Mouse (Mus musculus) liver, embryonic 16.5 days (tissue): ENCODE results near the gene Gm4744. TPM values are rescaled to one million over a fixed set of nuclear protein-coding genes. Genes with fewer than 3 reads are reported as not detected.
"Not testable (repeated sequence)": the region's sequence is repeated elsewhere in the genome, so short reads cannot be mapped to it uniquely, and the experiment has no call there.

Experiments used
- ATAC-seq: fragments of 200-750 bp; cut with Nextera tagmentation; 2 replicates; pipeline ENCODE4 v1.8.0; 2017; ENCODE audit warnings: low read depth, mild to moderate bottlenecking, moderate number of reproducible peaks, moderate library complexity
- H3K27ac ChIP-seq: fragments of 300-500 bp; sonication (generic); 2 replicates; pipeline ENCODE4 v1.5.1; 2014; ENCODE audit warnings: mild to moderate bottlenecking, low read length
- H3K27me3 ChIP-seq: fragments of 300-500 bp; sonication (generic); 2 replicates; pipeline ENCODE4 v1.6.1; 2014; ENCODE audit warnings: low read depth, low read length, mixed read lengths; ENCODE audit not compliant: control insufficient read depth, insufficient read depth
- H3K36me3 ChIP-seq: fragments of 300-500 bp; sonication (generic); 2 replicates; pipeline ENCODE4 v1.6.1; 2014; ENCODE audit warnings: mild to moderate bottlenecking; ENCODE audit not compliant: control insufficient read depth, insufficient read depth
- H3K4me1 ChIP-seq: fragments of 300-500 bp; sonication (generic); 2 replicates; pipeline ENCODE4 v1.6.1; 2014; ENCODE audit warnings: low read depth, low read length, mixed read lengths; ENCODE audit not compliant: control insufficient read depth
- H3K4me2 ChIP-seq: fragments of 300-500 bp; sonication (generic); 2 replicates; pipeline ENCODE4 v1.6.1; 2014; ENCODE audit warnings: low read depth, low read length, mixed read lengths
- H3K4me3 ChIP-seq: fragments of 300-500 bp; sonication (generic); 2 replicates; pipeline ENCODE4 v1.5.1; 2014; ENCODE audit warnings: low read depth, mild to moderate bottlenecking, low read length
- H3K9ac ChIP-seq: fragments of 300-500 bp; sonication (generic); 2 replicates; pipeline ENCODE4 v1.6.1; 2014; ENCODE audit warnings: low read depth, low read length
- H3K9me3 ChIP-seq: fragments of 300-500 bp; sonication (generic); replicated peaks from 2 replicates; pipeline ENCODE4 v1.6.1; 2016; ENCODE audit warnings: low read length; ENCODE audit not compliant: control insufficient read depth
- WGBS: fragments of 180-500 bp; shearing (Covaris S2); extraction: QIAGEN DNeasy Blood & Tissue Kit; methylation state at CpG from one replicate; pipeline ENCODE4 v1.1.7; 2014; ENCODE audit not compliant: insufficient replicate concordance; 5-methylcytosine and 5-hydroxymethylcytosine counted together
- polyA plus RNA-seq: library from polyadenylated mRNA; unstranded; fragments of >200 nt; fragmentation: Nextera tagmentation; extraction: Ambion mirVana; gene quantifications from 2 replicates; pipeline ENCODE4 v1.2.1, GENCODE M21; 2015

Gm4744 gene
- not detected in 2 replicates for polyA plus RNA-seq

DNA sequence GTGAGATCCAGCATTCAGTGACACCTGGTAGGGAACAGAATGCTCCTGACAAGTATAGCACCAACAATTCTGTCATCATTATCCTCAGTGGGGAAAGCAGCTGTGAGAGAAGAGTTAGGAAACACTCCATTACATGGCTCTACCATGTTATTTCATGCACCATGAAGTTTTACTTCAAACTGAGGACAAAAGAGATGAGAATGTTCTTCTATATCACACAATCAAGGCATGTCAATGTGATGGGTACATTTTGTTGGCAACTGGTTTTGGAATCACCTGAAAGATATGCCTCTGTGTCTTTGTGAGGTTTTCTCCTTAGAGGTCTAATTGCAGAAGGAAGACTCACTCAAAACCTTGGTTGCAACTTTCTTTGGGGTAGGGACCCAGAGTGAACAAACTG is at the start of gene Gm4744:
TSS of gene Gm4744 (minus strand) at position 101 of the 400 bp plus-strand sequence.
- H3K27ac ChIP-seq: no peak within 1 kb of the TSS
- H3K27me3 ChIP-seq: no peaks in the 10 kb centered on the region
- no peak for ATAC-seq
- H3K4me1 ChIP-seq: no peaks in the 10 kb centered on the region
- H3K4me3 ChIP-seq: no peak within 1 kb of the TSS
- H3K9ac ChIP-seq: no peak within 1 kb of the TSS
- H3K36me3 ChIP-seq: no peaks in the 10 kb centered on the region
- H3K9me3 ChIP-seq: no peaks in the 10 kb centered on the region
- H3K4me2 ChIP-seq: no peak within 1 kb of the TSS

DNA sequence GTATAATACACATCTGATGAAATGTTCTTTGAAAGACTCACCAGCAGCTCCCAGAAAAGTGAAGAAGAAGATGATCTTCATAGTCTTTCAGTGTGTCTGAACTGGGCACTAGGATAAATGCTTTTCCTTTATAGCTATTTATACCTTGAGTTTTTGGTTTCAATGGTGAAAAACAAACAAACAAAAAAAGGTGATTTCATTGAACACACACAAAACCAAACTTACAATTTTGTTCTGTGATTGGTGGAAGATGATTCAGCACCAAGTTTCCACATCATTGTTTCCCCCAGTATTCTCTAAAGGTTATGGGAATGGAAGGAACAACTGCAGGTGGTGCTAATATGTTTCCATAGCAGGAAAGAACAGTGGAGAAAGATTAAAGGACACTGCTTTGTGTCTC is 47.7 kb upstream of the Gm4744 start, which contains the start of gene Gm2663:
TSS of gene Gm2663 (minus strand) at position 101 of the 400 bp plus-strand sequence.
- not testable (repeated sequence) for H3K9me3 ChIP-seq, ATAC-seq, H3K4me2 ChIP-seq, H3K4me3 ChIP-seq, H3K9ac ChIP-seq, H3K27me3 ChIP-seq, H3K4me1 ChIP-seq, H3K27ac ChIP-seq, H3K36me3 ChIP-seq

DNA sequence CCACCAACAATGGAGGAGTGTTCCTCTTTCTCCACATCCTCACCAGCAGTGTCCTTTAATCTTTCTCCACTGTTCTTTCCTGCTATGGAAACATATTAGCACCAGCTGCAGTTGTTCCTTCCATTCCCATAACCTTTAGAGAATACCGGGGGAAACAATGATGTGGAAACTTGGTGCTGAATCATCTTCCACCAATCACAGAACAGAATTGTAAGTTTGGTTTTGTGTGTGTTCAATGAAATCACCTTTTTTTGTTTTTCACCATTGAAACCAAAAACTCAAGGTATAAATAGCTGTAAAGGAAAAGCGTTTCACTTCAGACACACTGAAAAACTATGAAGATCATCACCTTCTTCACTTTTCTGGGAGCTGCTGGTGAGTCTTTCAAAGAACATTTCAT is 12.8 kb upstream of the Gm4744 start, which contains the start of gene 1810009J06Rik:
TSS of gene 1810009J06Rik (plus strand) at position 301 of the 400 bp plus-strand sequence.
- not testable (repeated sequence) for H3K4me3 ChIP-seq, ATAC-seq, H3K4me2 ChIP-seq

DNA sequence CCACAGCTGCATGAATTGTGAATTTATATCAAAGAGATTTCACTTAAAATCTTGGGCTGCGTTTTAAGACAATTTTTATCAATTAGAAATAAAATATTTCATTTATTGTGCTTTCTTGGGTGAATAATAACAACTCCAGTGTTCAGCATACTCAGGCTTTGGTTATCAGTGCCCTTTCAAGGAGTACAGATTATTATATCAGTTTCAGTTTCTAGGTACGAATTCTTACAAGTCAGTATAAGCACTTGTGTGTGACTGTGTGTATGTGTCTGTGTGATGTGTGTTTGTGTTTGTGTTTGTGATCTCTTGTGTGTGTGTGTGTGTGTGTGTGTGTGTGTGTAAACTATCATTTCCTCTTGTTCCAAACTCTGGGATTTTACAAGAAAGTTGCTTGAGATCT is 2.0 kb upstream of the Gm4744 start:
- H3K9me3 ChIP-seq: no peaks in the 10 kb centered on the region
- no peak overlapping the region for H3K27ac ChIP-seq
- no peaks in the 10 kb centered on the region for H3K4me1 ChIP-seq
- H3K4me3 ChIP-seq: no peak overlapping the region
- no peaks in the 10 kb centered on the region for H3K27me3 ChIP-seq
- H3K9ac ChIP-seq: no peak overlapping the region
- H3K4me2 ChIP-seq: no peak overlapping the region
- 40% methylated on average over 2 of the region's 2 CpGs for WGBS
- no peaks in the 10 kb centered on the region for H3K36me3 ChIP-seq
- ATAC-seq: no peak

More for the DNA sequence above, 12.8 kb upstream of the Gm4744 start, which contains the start of gene 1810009J06Rik:
- not testable (repeated sequence) for H3K27me3 ChIP-seq, H3K36me3 ChIP-seq, H3K9ac ChIP-seq, H3K27ac ChIP-seq, H3K4me1 ChIP-seq, H3K9me3 ChIP-seq
- 68% methylated on average over 2 of the region's 2 CpGs for WGBS

DNA sequence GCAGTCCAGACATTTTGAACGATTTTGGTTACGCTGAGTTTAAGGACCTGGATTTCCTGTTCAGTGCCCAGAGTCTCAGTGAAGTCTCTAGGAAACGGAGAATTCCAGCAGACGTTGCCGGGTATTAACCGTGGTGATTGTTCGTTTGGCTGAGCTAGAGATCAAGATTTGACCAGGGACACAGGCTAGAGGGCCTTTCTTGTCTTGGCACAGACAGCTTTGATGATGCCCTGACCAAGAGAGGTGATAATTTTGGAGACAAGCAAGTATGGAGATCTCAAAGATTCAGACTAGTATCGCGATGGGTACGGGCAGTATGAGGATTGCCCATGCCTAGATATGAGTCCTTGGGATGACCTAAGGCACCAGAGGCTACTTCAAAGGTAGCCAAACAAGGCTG is 11.2 kb downstream of the Gm4744 start, which contains the start of gene 1700074P13Rik:
TSS of gene 1700074P13Rik (minus strand) at position 101 of the 400 bp plus-strand sequence.
- Histone ChIP-seq H3K4me2 (no peak within 1 kb of the TSS), H3K36me3 (no peaks in the 10 kb centered on the region), H3K27me3 (no peaks in the 10 kb centered on the region), H3K4me3 (no peak within 1 kb of the TSS), H3K9ac (no peak within 1 kb of the TSS), H3K27ac (no peak within 1 kb of the TSS), H3K4me1 (no peaks in the 10 kb centered on the region), H3K9me3 (no peaks in the 10 kb centered on the region)
- WGBS: 78% methylated on average over 10 of the region's 10 CpGs
- no peak for ATAC-seq

DNA sequence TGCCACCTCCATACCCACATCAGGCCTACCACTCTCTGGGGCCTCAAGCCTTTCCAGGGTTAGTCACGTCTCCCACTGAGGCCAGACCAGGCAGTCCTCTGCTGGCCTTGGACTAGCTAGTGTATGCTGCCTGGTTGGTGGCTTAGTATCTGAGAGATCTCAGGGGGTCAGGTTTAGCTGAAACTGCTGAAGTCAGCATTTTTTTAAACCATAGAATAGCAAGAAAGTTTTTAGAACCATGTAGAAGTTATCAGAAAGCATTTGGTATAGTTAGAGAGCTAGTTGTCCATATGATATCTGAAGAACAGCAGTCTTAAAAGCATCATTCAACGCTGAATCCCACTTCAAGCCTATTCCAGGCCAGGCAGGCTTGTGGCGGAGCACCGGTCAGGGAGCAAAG is 31.7 kb downstream of the Gm4744 start:
- no peak overlapping the region for H3K27ac ChIP-seq
- H3K4me2 ChIP-seq: no peak overlapping the region
- H3K9me3 ChIP-seq: no peaks in the 10 kb centered on the region
- no peaks in the 10 kb centered on the region for H3K27me3 ChIP-seq
- H3K4me1 ChIP-seq: no peaks in the 10 kb centered on the region
- no peak overlapping the region for H3K4me3 ChIP-seq
- WGBS: 73% methylated on average over 4 of the region's 4 CpGs
- no peaks in the 10 kb centered on the region for H3K36me3 ChIP-seq
- H3K9ac ChIP-seq: no peak overlapping the region
- no peak for ATAC-seq

DNA sequence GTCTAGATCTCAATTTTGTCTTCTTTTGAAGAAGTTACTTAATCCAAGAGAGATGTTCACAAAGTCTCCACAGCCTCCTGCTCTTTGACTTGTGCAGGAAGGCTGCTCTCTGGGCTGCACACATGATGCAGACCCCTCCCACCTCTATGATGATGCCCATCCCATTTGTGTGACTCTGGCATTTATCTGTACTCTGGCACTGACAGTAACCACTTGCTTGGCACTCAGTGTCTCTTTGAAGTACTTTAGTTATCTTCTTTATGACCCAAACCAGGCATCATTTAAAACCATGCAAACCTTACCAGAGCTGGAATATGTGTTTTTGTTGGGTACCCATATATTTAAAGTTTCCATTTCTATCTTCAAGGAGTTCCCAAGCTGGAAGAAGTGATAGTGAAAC is 51.4 kb downstream of the Gm4744 start, which contains the start of gene Prss58:
TSS of gene Prss58 (minus strand) at position 101 of the 400 bp plus-strand sequence.
- Histone ChIP-seq H3K9ac (no peak within 1 kb of the TSS), H3K27me3 (no peaks in the 10 kb centered on the region), H3K4me2 (no peak within 1 kb of the TSS), H3K4me1 (no peaks in the 10 kb centered on the region), H3K4me3 (no peak within 1 kb of the TSS), H3K36me3 (no peaks in the 10 kb centered on the region), H3K27ac (no peak within 1 kb of the TSS), H3K9me3 (no peaks in the 10 kb centered on the region)
- no peak for ATAC-seq

Other genes starting within 250 kb of the Gm4744 start
- gene Moxd2, start 64.4 kb downstream of the Gm4744 start, polyA plus RNA-seq: not detected in 2 replicates
- not detected in 2 replicates for gene Prss58, start 51.5 kb downstream of the Gm4744 start, polyA plus RNA-seq
- not detected in 2 replicates for gene 1700074P13Rik, start 11.3 kb downstream of the Gm4744 start, polyA plus RNA-seq
- 0.11 TPM in 1 of 2 replicates, not detected in the other for gene 1810009J06Rik, start 12.9 kb upstream of the Gm4744 start, polyA plus RNA-seq
- gene Gm2663, start 47.6 kb upstream of the Gm4744 start, polyA plus RNA-seq: not detected in 2 replicates
- 0.06 TPM in 1 of 2 replicates, not detected in the other for gene 2210010C04Rik, start 83.6 kb upstream of the Gm4744 start, polyA plus RNA-seq